Mouse (Mus musculus) C2C12 (cell line): ENCODE results near the gene Fscn2. TPM values are rescaled to one million over a fixed set of nuclear protein-coding genes. Genes with fewer than 3 reads are reported as not detected.
A peak's percentile ranks its signal among the peaks of the same experiment; 100 is the strongest.
"Not testable (repeated sequence)": the region's sequence is repeated elsewhere in the genome, so short reads cannot be mapped to it uniquely, and the experiment has no call there.

ENCODE experiments used
- H3K27me3 ChIP-seq: one replicate; pipeline ENCODE4 v1.6.1; 2011; ENCODE audit not compliant: control insufficient read depth, insufficient read depth, insufficient read length
- H3K36me3 ChIP-seq: one replicate; pipeline ENCODE4 v1.6.1; 2011; ENCODE audit not compliant: control insufficient read depth, insufficient read depth
- H3K4me3 ChIP-seq: one replicate; pipeline ENCODE4 v1.5.1; 2011; ENCODE audit warnings: mild to moderate bottlenecking, control low read depth; ENCODE audit not compliant: poor library complexity, insufficient read depth, severe bottlenecking
- H3K79me2 ChIP-seq: one replicate; pipeline ENCODE4 v1.6.1; 2011; ENCODE audit not compliant: control insufficient read depth, insufficient read depth
- H3K79me3 ChIP-seq: one replicate; pipeline ENCODE4 v1.6.1; 2011; ENCODE audit warnings: low read depth, control low read depth
- H3ac ChIP-seq: one replicate; pipeline ENCODE3; 2011; ENCODE audit warnings: low read depth; ENCODE audit not compliant: control insufficient read depth, insufficient read length
- CEBPB ChIP-seq: IDR thresholded peaks from one replicate; pipeline ENCODE4 v1.6.1; 2011; ENCODE audit warnings: low read depth, mild to moderate bottlenecking, control low read depth, moderate library complexity
- CTCF ChIP-seq: IDR thresholded peaks from one replicate; pipeline ENCODE4 v1.5.1; 2011; ENCODE audit not compliant: control insufficient read depth, insufficient read depth, insufficient read length
- FOSL1 ChIP-seq: IDR thresholded peaks from one replicate; pipeline ENCODE4 v1.8.0; 2011; ENCODE audit warnings: mild to moderate bottlenecking, low read length; ENCODE audit not compliant: poor library complexity, insufficient read depth, severe bottlenecking
- MAX ChIP-seq: IDR thresholded peaks from one replicate; pipeline ENCODE4 v1.6.1; 2011; ENCODE audit warnings: mild to moderate bottlenecking, control low read depth
- MYOD1 ChIP-seq: IDR thresholded peaks from one replicate; pipeline ENCODE4 v1.6.1; 2011; ENCODE audit warnings: low read depth; ENCODE audit not compliant: control insufficient read depth, insufficient read length
- MYOG ChIP-seq: IDR thresholded peaks from one replicate; pipeline ENCODE4 v1.6.1; 2011; ENCODE audit not compliant: control insufficient read depth, insufficient read length; ENCODE audit errors: extremely low read depth
- USF1 ChIP-seq: IDR thresholded peaks from one replicate; pipeline ENCODE4 v1.6.1; 2011; ENCODE audit warnings: low read depth, mild to moderate bottlenecking, control low read depth, moderate library complexity
- polyA plus RNA-seq: library from polyadenylated mRNA; unstranded; fragments of >200 nt; fragmentation: generic; extraction: Trizol; gene quantifications from one replicate; pipeline ENCODE4 v1.2.1, GENCODE M21; 2012; ENCODE audit warnings: missing spikeins

Gene Fscn2
- polyA plus RNA-seq, 1 experiment: 0.25 TPM

GRCm38 (mm10) chr11:120348684-120349370 lies 12.5 kb upstream of the Fscn2 start:
- Histone ChIP-seq H3K79me3 (peaks cover 31% of the 10 kb centered on the region), H3K4me3 (peak overlapping the region; percentile 99), H3K79me2 (peaks cover 63% of the 10 kb centered on the region), H3K36me3 (peaks cover 21% of the 10 kb centered on the region), H3K27me3 (no peaks in the 10 kb centered on the region), H3ac (peak overlapping the region; percentile 79)
- TF ChIP-seq MYOD1: no peak
- TF ChIP-seq FOSL1: no peak
- no peak for TF ChIP-seq MAX
- TF ChIP-seq CTCF: no peak
- TF ChIP-seq MYOG: no peak
- TF ChIP-seq USF1: peak; percentile 75
- TF ChIP-seq CEBPB: no peak

GRCm38 (mm10) chr11:120349371-120349985 lies 11.9 kb upstream of the Fscn2 start:
- H3K79me2 ChIP-seq: peaks cover 63% of the 10 kb centered on the region
- TF ChIP-seq FOSL1 (no peak), MYOG (no peak), CTCF (no peak), MYOD1 (no peak), CEBPB (no peak), MAX (no peak), USF1 (no peak)
- H3K36me3 ChIP-seq: peaks cover 21% of the 10 kb centered on the region
- H3K79me3 ChIP-seq: peaks cover 31% of the 10 kb centered on the region
- H3K4me3 ChIP-seq: peak overlapping the region; percentile 99
- no peaks in the 10 kb centered on the region for H3K27me3 ChIP-seq
- H3ac ChIP-seq: peak overlapping the region; percentile 79

- peak; percentile 86 for TF ChIP-seq MAX
- TF ChIP-seq MYOG: no peak
- TF ChIP-seq FOSL1: no peak
- TF ChIP-seq USF1: no peak
- no peak for TF ChIP-seq CEBPB
- TF ChIP-seq CTCF: no peak
- no peak for TF ChIP-seq MYOD1
- no peaks in the 10 kb centered on the region for H3K27me3 ChIP-seq
- peaks cover 18% of the 10 kb centered on the region for H3K36me3 ChIP-seq
Observed at GRCm38 (mm10) chr11:120349986-120350702, 11.2 kb upstream of the Fscn2 start.

GRCm38 (mm10) chr11:120350711-120351110 lies 10.6 kb upstream of the Fscn2 start:
- no peak for TF ChIP-seq FOSL1
- TF ChIP-seq MAX: no peak
- no peak for TF ChIP-seq CEBPB
- TF ChIP-seq USF1: no peak
- TF ChIP-seq CTCF: no peak
- no peak for TF ChIP-seq MYOG
- TF ChIP-seq MYOD1: no peak
- H3K4me3 ChIP-seq: peak overlapping the region; percentile 99
- H3ac ChIP-seq: peak overlapping the region; percentile 80
- peaks cover 24% of the 10 kb centered on the region for H3K79me3 ChIP-seq
- no peaks in the 10 kb centered on the region for H3K27me3 ChIP-seq
- H3K36me3 ChIP-seq: peaks cover 13% of the 10 kb centered on the region
- peaks cover 55% of the 10 kb centered on the region for H3K79me2 ChIP-seq

More at GRCm38 (mm10) chr11:120349986-120350702, 11.2 kb upstream of the Fscn2 start:
- peak overlapping the region; percentile 99 for H3K4me3 ChIP-seq
- H3ac ChIP-seq: peak overlapping the region; percentile 80
- H3K79me3 ChIP-seq: peaks cover 29% of the 10 kb centered on the region
- H3K79me2 ChIP-seq: peaks cover 61% of the 10 kb centered on the region

- Histone ChIP-seq H3K79me2 (peaks cover 52% of the 10 kb centered on the region), H3K36me3 (peaks cover 11% of the 10 kb centered on the region), H3K27me3 (no peaks in the 10 kb centered on the region), H3K4me3 (no peak overlapping the region), H3ac (peak overlapping the region; percentile 53), H3K79me3 (peaks cover 22% of the 10 kb centered on the region)
- TF ChIP-seq CEBPB (no peak), CTCF (no peak), MYOD1 (no peak), USF1 (no peak), MAX (no peak), MYOG (no peak), FOSL1 (no peak)
Observed at GRCm38 (mm10) chr11:120351250-120352092, 9.9 kb upstream of the Fscn2 start.

- peaks cover 19% of the 10 kb centered on the region for H3K79me3 ChIP-seq
- peaks cover 46% of the 10 kb centered on the region for H3K79me2 ChIP-seq
Observed at GRCm38 (mm10) chr11:120352093-120352350, 9.3 kb upstream of the Fscn2 start.

More at GRCm38 (mm10) chr11:120352093-120352350, 9.3 kb upstream of the Fscn2 start:
- H3K27me3 ChIP-seq, H3K36me3 ChIP-seq, H3K4me3 ChIP-seq, H3ac ChIP-seq: not testable (repeated sequence)
